Mouse (Mus musculus): ENCODE results near the gene Gm20388. TPM values are rescaled to one million over a fixed set of nuclear protein-coding genes. Genes with fewer than 3 reads are reported as not detected.

Gene Gm20388
- polyA plus RNA-seq, 1 experiment from 2014 or later = not detected

GRCm38 (mm10) chr8:121001951-121002350, 1091.3 kb downstream of the Gm20388 start:
- Histone ChIP-seq H3K36me3 (ENCODE audit: control insufficient read depth, insufficient read depth, low read length) (no peaks in the 10 kb centered on the region), H3K27ac (replicated peaks in 1 of 2; ENCODE audit: control insufficient read depth in 1 of 2, insufficient read depth in 1 of 2, low read depth in 2 of 2, low read length in 2 of 2) (no peak overlapping the region), H3K27me3 (ENCODE audit: control insufficient read depth, insufficient read depth, low read length) (peaks cover 45% of the 10 kb centered on the region), H3K4me3 (ENCODE audit: control insufficient read depth in 1 of 2, insufficient read depth in 1 of 2, low read depth in 1 of 2, low read length in 2 of 2) (no peak overlapping the region), H3K9ac (ENCODE audit: low read length) (no peak overlapping the region), H3K4me1 (ENCODE audit: control insufficient read depth in 2 of 2, insufficient read depth in 2 of 2, low read length in 2 of 2) (no peaks in the 10 kb centered on the region), H3K9me3 (ENCODE audit: control insufficient read depth, low read length) (peaks cover 5% of the 10 kb centered on the region; the same call in 1 of the 2 replicates), H3K4me2 (ENCODE audit: low read length) (no peak overlapping the region)
- no peak for ATAC-seq (ENCODE audit: insufficient number of reproducible peaks, insufficient read depth, low FRiP score, low read depth)
- WGBS = 59% methylated on average over 12 of the region's 12 CpGs

- no peak for ATAC-seq (ENCODE audit: insufficient number of reproducible peaks, insufficient read depth, low FRiP score, low read depth)
- no peaks in the 10 kb centered on the region for H3K4me1 ChIP-seq (ENCODE audit: control insufficient read depth in 2 of 2, insufficient read depth in 2 of 2, low read length in 2 of 2)
- H3K27ac ChIP-seq (replicated peaks in 1 of 2; ENCODE audit: control insufficient read depth in 1 of 2, insufficient read depth in 1 of 2, low read depth in 2 of 2, low read length in 2 of 2) = no peak overlapping the region
- H3K4me3 ChIP-seq (ENCODE audit: control insufficient read depth in 1 of 2, insufficient read depth in 1 of 2, low read depth in 1 of 2, low read length in 2 of 2) = no peak overlapping the region
- peaks cover 38% of the 10 kb centered on the region; the same call in 1 of the 2 replicates for H3K27me3 ChIP-seq (ENCODE audit: control insufficient read depth, insufficient read depth, low read length)
- no peaks in the 10 kb centered on the region for H3K36me3 ChIP-seq (ENCODE audit: control insufficient read depth, insufficient read depth, low read length)
- WGBS = 36% methylated on average over 17 of the region's 17 CpGs
- H3K4me2 ChIP-seq (ENCODE audit: low read length) = no peak overlapping the region
- peaks cover 5% of the 10 kb centered on the region; the same call in 1 of the 2 replicates for H3K9me3 ChIP-seq (ENCODE audit: control insufficient read depth, low read length)
- H3K9ac ChIP-seq (ENCODE audit: low read length) = no peak overlapping the region
Observed at GRCm38 (mm10) chr8:121002871-121003539, 1092.4 kb downstream of the Gm20388 start.

DNA sequence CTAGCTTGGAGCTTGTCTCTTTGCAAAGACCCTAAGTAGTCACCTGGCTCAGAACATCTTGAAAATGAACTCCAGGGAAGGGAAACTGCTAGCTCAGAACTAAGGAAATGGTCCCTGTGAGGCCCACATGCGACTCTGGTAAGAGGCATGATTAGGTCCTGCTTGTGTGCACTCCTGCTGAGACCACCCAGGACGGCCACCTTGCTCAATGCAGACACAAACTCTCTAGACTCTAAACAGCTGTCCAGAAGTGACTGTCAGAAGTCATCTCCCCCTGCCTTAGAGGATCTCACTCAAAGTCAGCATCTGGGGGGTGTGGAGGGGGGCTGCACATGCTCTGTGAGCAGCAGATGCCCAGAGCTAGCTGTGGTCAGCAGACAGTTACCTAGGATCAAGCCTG, 1093.0 kb downstream of the Gm20388 start:
- H3K36me3 ChIP-seq (ENCODE audit: control insufficient read depth, insufficient read depth, low read length) = no peaks in the 10 kb centered on the region
- H3K4me1 ChIP-seq (ENCODE audit: control insufficient read depth in 2 of 2, insufficient read depth in 2 of 2, low read length in 2 of 2) = no peaks in the 10 kb centered on the region
- WGBS = 48% methylated on average over 2 of the region's 2 CpGs
- H3K9ac ChIP-seq (ENCODE audit: low read length) = no peak overlapping the region
- H3K27ac ChIP-seq (replicated peaks in 1 of 2; ENCODE audit: control insufficient read depth in 1 of 2, insufficient read depth in 1 of 2, low read depth in 2 of 2, low read length in 2 of 2) = no peak overlapping the region
- no peak overlapping the region for H3K4me3 ChIP-seq (ENCODE audit: control insufficient read depth in 1 of 2, insufficient read depth in 1 of 2, low read depth in 1 of 2, low read length in 2 of 2)
- H3K27me3 ChIP-seq (ENCODE audit: control insufficient read depth, insufficient read depth, low read length) = peaks cover 34% of the 10 kb centered on the region; the same call in 1 of the 2 replicates
- no peak overlapping the region for H3K4me2 ChIP-seq (ENCODE audit: low read length)
- no peak for ATAC-seq (ENCODE audit: insufficient number of reproducible peaks, insufficient read depth, low FRiP score, low read depth)
- H3K9me3 ChIP-seq (ENCODE audit: control insufficient read depth, low read length) = peaks cover 5% of the 10 kb centered on the region; the same call in 1 of the 2 replicates

GRCm38 (mm10) chr8:121013318-121013717, 1102.7 kb downstream of the Gm20388 start:
- H3K4me1 ChIP-seq (ENCODE audit: control insufficient read depth in 2 of 2, insufficient read depth in 2 of 2, low read length in 2 of 2) = no peaks in the 10 kb centered on the region
- no peak overlapping the region for H3K4me2 ChIP-seq (ENCODE audit: low read length)
- H3K4me3 ChIP-seq (ENCODE audit: control insufficient read depth in 1 of 2, insufficient read depth in 1 of 2, low read depth in 1 of 2, low read length in 2 of 2) = no peak overlapping the region
- peaks cover 48% of the 10 kb centered on the region for H3K27me3 ChIP-seq (ENCODE audit: control insufficient read depth, insufficient read depth, low read length)
- ATAC-seq (ENCODE audit: insufficient number of reproducible peaks, insufficient read depth, low FRiP score, low read depth) = no peak
- WGBS = 60% methylated on average over 6 of the region's 6 CpGs
- no peaks in the 10 kb centered on the region for H3K36me3 ChIP-seq (ENCODE audit: control insufficient read depth, insufficient read depth, low read length)
- no peak overlapping the region for H3K9ac ChIP-seq (ENCODE audit: low read length)
- H3K27ac ChIP-seq (replicated peaks in 1 of 2; ENCODE audit: control insufficient read depth in 1 of 2, insufficient read depth in 1 of 2, low read depth in 2 of 2, low read length in 2 of 2) = no peak overlapping the region
- no peaks in the 10 kb centered on the region for H3K9me3 ChIP-seq (ENCODE audit: control insufficient read depth, low read length)

- Histone ChIP-seq H3K9me3 (ENCODE audit: control insufficient read depth, low read length) (no peaks in the 10 kb centered on the region), H3K36me3 (ENCODE audit: control insufficient read depth, insufficient read depth, low read length) (no peaks in the 10 kb centered on the region), H3K9ac (ENCODE audit: low read length) (no peak overlapping the region), H3K4me2 (ENCODE audit: low read length) (no peak overlapping the region), H3K27ac (replicated peaks in 1 of 2; ENCODE audit: control insufficient read depth in 1 of 2, insufficient read depth in 1 of 2, low read depth in 2 of 2, low read length in 2 of 2) (no peak overlapping the region), H3K4me3 (ENCODE audit: control insufficient read depth in 1 of 2, insufficient read depth in 1 of 2, low read depth in 1 of 2, low read length in 2 of 2) (no peak overlapping the region), H3K27me3 (ENCODE audit: control insufficient read depth, insufficient read depth, low read length) (peaks cover 52% of the 10 kb centered on the region), H3K4me1 (ENCODE audit: control insufficient read depth in 2 of 2, insufficient read depth in 2 of 2, low read length in 2 of 2) (peaks cover 3 to 4% of the 10 kb centered on the region in 2 experiments; a peak in 1 of 4 replicates)
- ATAC-seq (ENCODE audit: insufficient number of reproducible peaks, insufficient read depth, low FRiP score, low read depth) = no peak
- 74% methylated on average over 17 of the region's 17 CpGs for WGBS
Observed at GRCm38 (mm10) chr8:121016621-121017020, 1106.0 kb downstream of the Gm20388 start.

- Histone ChIP-seq H3K4me3 (ENCODE audit: control insufficient read depth in 1 of 2, insufficient read depth in 1 of 2, low read depth in 1 of 2, low read length in 2 of 2) (no peak overlapping the region), H3K9ac (ENCODE audit: low read length) (no peak overlapping the region), H3K4me2 (ENCODE audit: low read length) (no peak overlapping the region), H3K27ac (replicated peaks in 1 of 2; ENCODE audit: control insufficient read depth in 1 of 2, insufficient read depth in 1 of 2, low read depth in 2 of 2, low read length in 2 of 2) (no peak overlapping the region), H3K4me1 (ENCODE audit: control insufficient read depth in 2 of 2, insufficient read depth in 2 of 2, low read length in 2 of 2) (peaks cover 4 to 5% of the 10 kb centered on the region in 2 experiments; a peak in 1 of 4 replicates), H3K9me3 (ENCODE audit: control insufficient read depth, low read length) (no peaks in the 10 kb centered on the region), H3K27me3 (ENCODE audit: control insufficient read depth, insufficient read depth, low read length) (peaks cover 56% of the 10 kb centered on the region), H3K36me3 (ENCODE audit: control insufficient read depth, insufficient read depth, low read length) (no peaks in the 10 kb centered on the region)
- WGBS = 72% methylated on average over 10 of the region's 10 CpGs
- no peak for ATAC-seq (ENCODE audit: insufficient number of reproducible peaks, insufficient read depth, low FRiP score, low read depth)
Observed at GRCm38 (mm10) chr8:121018236-121018635, 1107.6 kb downstream of the Gm20388 start.

DNA sequence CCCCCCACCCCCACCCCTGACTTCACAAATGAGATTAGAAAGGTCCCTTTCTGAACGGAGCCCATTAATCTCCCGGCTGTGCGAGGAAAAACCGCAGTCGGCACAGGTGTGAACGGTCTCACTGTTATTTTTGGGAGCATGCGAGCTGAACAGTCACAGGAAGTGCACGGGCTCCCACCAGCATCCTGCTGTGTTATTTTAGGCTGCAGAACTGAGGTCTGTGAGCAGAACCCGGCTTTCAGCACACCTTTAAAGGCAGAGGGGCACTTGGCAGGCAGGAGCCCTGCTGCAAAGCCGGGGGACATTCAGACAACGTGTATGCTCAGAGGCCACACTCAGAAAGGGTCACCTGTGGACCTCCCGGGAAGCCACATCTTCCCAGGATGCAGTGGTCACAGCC, 1110.8 kb downstream of the Gm20388 start:
- no peak for ATAC-seq (ENCODE audit: insufficient number of reproducible peaks, insufficient read depth, low FRiP score, low read depth)
- Histone ChIP-seq H3K36me3 (ENCODE audit: control insufficient read depth, insufficient read depth, low read length) (no peaks in the 10 kb centered on the region), H3K9ac (ENCODE audit: low read length) (no peak overlapping the region), H3K4me2 (ENCODE audit: low read length) (no peak overlapping the region), H3K4me1 (ENCODE audit: control insufficient read depth in 2 of 2, insufficient read depth in 2 of 2, low read length in 2 of 2) (peaks cover 4 to 5% of the 10 kb centered on the region in 2 experiments; a peak in 1 of 4 replicates), H3K27ac (replicated peaks in 1 of 2; ENCODE audit: control insufficient read depth in 1 of 2, insufficient read depth in 1 of 2, low read depth in 2 of 2, low read length in 2 of 2) (no peak overlapping the region), H3K9me3 (ENCODE audit: control insufficient read depth, low read length) (no peaks in the 10 kb centered on the region), H3K4me3 (ENCODE audit: control insufficient read depth in 1 of 2, insufficient read depth in 1 of 2, low read depth in 1 of 2, low read length in 2 of 2) (no peak overlapping the region), H3K27me3 (ENCODE audit: control insufficient read depth, insufficient read depth, low read length) (peaks cover 59% of the 10 kb centered on the region)
- 21% methylated on average over 12 of the region's 12 CpGs for WGBS

DNA sequence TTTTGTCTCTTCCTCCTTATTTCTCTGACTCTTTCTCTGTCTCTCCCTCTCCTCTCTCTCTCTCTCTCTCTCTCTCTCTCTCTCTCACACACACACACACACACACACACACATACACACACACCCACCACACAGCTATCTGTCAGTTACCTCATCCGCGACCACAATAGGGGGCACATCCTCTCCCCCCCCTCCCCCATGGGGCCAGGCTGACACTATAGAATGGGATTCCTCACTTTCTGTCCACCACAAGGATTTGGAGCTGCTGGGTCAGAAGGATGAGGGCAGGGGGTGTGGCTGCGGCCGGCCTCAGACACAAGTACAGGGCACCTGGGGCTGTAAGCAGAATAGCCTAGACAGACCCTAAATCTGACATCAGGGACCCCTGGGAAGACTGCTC, 1112.4 kb downstream of the Gm20388 start:
- Histone ChIP-seq H3K27me3 (ENCODE audit: control insufficient read depth, insufficient read depth, low read length) (peaks cover 50% of the 10 kb centered on the region), H3K9me3 (ENCODE audit: control insufficient read depth, low read length) (no peaks in the 10 kb centered on the region), H3K4me3 (ENCODE audit: control insufficient read depth in 1 of 2, insufficient read depth in 1 of 2, low read depth in 1 of 2, low read length in 2 of 2) (no peak overlapping the region), H3K4me2 (ENCODE audit: low read length) (no peak overlapping the region), H3K4me1 (ENCODE audit: control insufficient read depth in 2 of 2, insufficient read depth in 2 of 2, low read length in 2 of 2) (peaks cover 9 to 10% of the 10 kb centered on the region in 2 experiments; a peak in 2 of 4 replicates), H3K36me3 (ENCODE audit: control insufficient read depth, insufficient read depth, low read length) (no peaks in the 10 kb centered on the region), H3K27ac (replicated peaks in 1 of 2; ENCODE audit: control insufficient read depth in 1 of 2, insufficient read depth in 1 of 2, low read depth in 2 of 2, low read length in 2 of 2) (no peak overlapping the region), H3K9ac (ENCODE audit: low read length) (no peak overlapping the region)
- no peak for ATAC-seq (ENCODE audit: insufficient number of reproducible peaks, insufficient read depth, low FRiP score, low read depth)
- WGBS = 90% methylated on average over 4 of the region's 4 CpGs

Measured in heart, embryonic 14.5 days (tissue).